Comparison of ENCODE assay signal across 12 mouse cellular contexts in genomic region chr9:117902239-117902939, GRCm38 (mm10).
A peak's percentile ranks its signal among the peaks of the same experiment; 100 is the strongest.
DNase-seq lines count a peak whose midpoint lies in the region; ATAC-seq and TF ChIP-seq lines count a peak whose summit lies in the region.
"Had no signal": no experiment of that assay in that cellular context is flagged by ENCODE, and none has a peak within 500 bp of the region (broad histone marks: within the 10 kb centered on the region; RNA-seq: fewer than 3 reads in every experiment).

No protein-coding gene starts in this region.

- H3K27me3 ChIP-seq in stomach, embryonic 14.5 days (ENCODE audit: control insufficient read depth, insufficient read depth, low read length), result no peaks in the 10 kb centered on the region
- H3K27me3 ChIP-seq in stomach, postnatal 0 days (ENCODE audit: control insufficient read depth, insufficient read depth, low read length), result no peaks in the 10 kb centered on the region
- H3K27me3 ChIP-seq in myocyte (ENCODE audit: control insufficient read depth, insufficient read depth, insufficient read length), result no peaks in the 10 kb centered on the region
- no peaks in the 10 kb centered on the region for H3K27me3 ChIP-seq in intestine, embryonic 15.5 days (replicated peaks)
- H3K27me3 ChIP-seq: CH12.LX; embryonic facial prominence, embryonic 15.5 days had no signal

- peak overlapping the region; percentile 42 for H3K4me3 ChIP-seq in gastrocnemius, adult 2 months
- no peak overlapping the region for H3K4me3 ChIP-seq in stomach, embryonic 14.5 days (ENCODE audit: low read depth, low read length)
- no peak overlapping the region for H3K4me3 ChIP-seq in stomach, postnatal 0 days (ENCODE audit: low read depth, low read length)
- no peak overlapping the region for H3K4me3 ChIP-seq in myocyte
- H3K4me3 ChIP-seq in intestine, embryonic 15.5 days (replicated peaks), result no peak overlapping the region
- H3K4me3 ChIP-seq: embryonic facial prominence, embryonic 15.5 days; heart, adult 2 months; layer of hippocampus, adult 2 months had no signal

- no peak overlapping the region for H3K9ac ChIP-seq in stomach, embryonic 14.5 days (replicated peaks; ENCODE audit: low read depth, low read length)
- H3K9ac ChIP-seq in stomach, postnatal 0 days (ENCODE audit: low read length), result no peak overlapping the region
- H3K9ac ChIP-seq in intestine, embryonic 15.5 days, result no peak overlapping the region
- H3K9ac ChIP-seq: embryonic facial prominence, embryonic 15.5 days had no signal

- intact Hi-C loops in gastrocnemius, adult 2 months (cut with DNase I), result loop anchor here (2.0 kb wide), 1 partner anchor 64 kb away; no protein-coding TSS in a partner anchor

- no peaks in the 10 kb centered on the region for H3K36me3 ChIP-seq in stomach, embryonic 14.5 days (ENCODE audit: control insufficient read depth, insufficient read depth, low read length)
- no peaks in the 10 kb centered on the region for H3K36me3 ChIP-seq in stomach, postnatal 0 days (ENCODE audit: control insufficient read depth, insufficient read depth, low read length)
- no peaks in the 10 kb centered on the region for H3K36me3 ChIP-seq in myocyte (ENCODE audit: control insufficient read depth, insufficient read depth)
- no peaks in the 10 kb centered on the region for H3K36me3 ChIP-seq in intestine, embryonic 15.5 days
- H3K36me3 ChIP-seq: embryonic facial prominence, embryonic 15.5 days had no signal

- H3ac ChIP-seq in myocyte (ENCODE audit: control insufficient read depth, insufficient read length), result no peak overlapping the region

- no peak for DNase-seq in gastrocnemius, adult 2 months
- DNase-seq in gastrocnemius, adult 8-10 months (ENCODE audit: low spot score in 2 of 2), result no peak
- no peak for DNase-seq in stomach, postnatal 0 days (ENCODE audit: low spot score)
- DNase-seq in right cerebral cortex, postnatal 36 days (ENCODE audit: low spot score in 2 of 2), result no peak
- DNase-seq in layer of hippocampus, adult 9-11 months, result no peak

- no peak for TF ChIP-seq CTCF in gastrocnemius, adult 2 months (IDR thresholded peaks at IDR 0.05)
- no peak for TF ChIP-seq CTCF in stomach, postnatal 0 days (IDR thresholded peaks at IDR 0.05; ENCODE audit: low read depth)

- no peak overlapping the region for H3K4me2 ChIP-seq in stomach, embryonic 14.5 days (replicated peaks; ENCODE audit: low read depth, low read length)
- H3K4me2 ChIP-seq in stomach, postnatal 0 days (replicated peaks; ENCODE audit: low read depth), result no peak overlapping the region
- H3K4me2 ChIP-seq in myocyte (ENCODE audit: low read depth), result no peak overlapping the region
- H3K4me2 ChIP-seq in intestine, embryonic 15.5 days (replicated peaks), result no peak overlapping the region
- H3K4me2 ChIP-seq: embryonic facial prominence, embryonic 15.5 days had no signal

- 84% methylated on average over 20 of the region's 20 CpGs for WGBS in stomach, embryonic 14.5 days
- 79% methylated on average over 20 of the region's 20 CpGs for WGBS in stomach, postnatal 0 days
- 74% methylated on average over 20 of the region's 20 CpGs for WGBS in intestine, embryonic 15.5 days

- peak; percentile 6; the same call in 1 of the 2 replicates for ATAC-seq in stomach, embryonic 14.5 days (ENCODE audit: insufficient number of reproducible peaks, insufficient read depth, low FRiP score, low read depth)
- ATAC-seq in stomach, postnatal 0 days (ENCODE audit: low FRiP score, low TSS enrichment), result no peak
- no peak for ATAC-seq in intestine, embryonic 15.5 days

- TF ChIP-seq POLR2A in myocyte (IDR thresholded peaks at IDR 0.05; ENCODE audit: insufficient read length, low read depth), result no peak

- no peaks in the 10 kb centered on the region for H3K9me3 ChIP-seq in stomach, embryonic 14.5 days (ENCODE audit: control insufficient read depth, low read depth, low read length)
- no peaks in the 10 kb centered on the region for H3K9me3 ChIP-seq in stomach, postnatal 0 days (ENCODE audit: control insufficient read depth, low read length)
- H3K9me3 ChIP-seq in intestine, embryonic 15.5 days, result no peaks in the 10 kb centered on the region
- H3K9me3 ChIP-seq: embryonic facial prominence, embryonic 15.5 days had no signal

- no peak overlapping the region for H3K27ac ChIP-seq in gastrocnemius, adult 2 months
- no peak overlapping the region for H3K27ac ChIP-seq in stomach, embryonic 14.5 days (ENCODE audit: low read length)
- no peak overlapping the region for H3K27ac ChIP-seq in stomach, postnatal 0 days (replicated peaks)
- no peak overlapping the region for H3K27ac ChIP-seq in intestine, embryonic 15.5 days
- H3K27ac ChIP-seq: embryonic facial prominence, embryonic 15.5 days; heart, adult 2 months; layer of hippocampus, adult 2 months had no signal

- H3K79me2 ChIP-seq in myocyte (ENCODE audit: control insufficient read depth, insufficient read depth), result no peaks in the 10 kb centered on the region

- H3K4me1 ChIP-seq in stomach, embryonic 14.5 days (ENCODE audit: control insufficient read depth, insufficient read depth, low read length), result no peaks in the 10 kb centered on the region
- no peaks in the 10 kb centered on the region for H3K4me1 ChIP-seq in stomach, postnatal 0 days (replicated peaks; ENCODE audit: control insufficient read depth, insufficient read depth)
- H3K4me1 ChIP-seq in intestine, embryonic 15.5 days (replicated peaks), result no peaks in the 10 kb centered on the region
- H3K4me1 ChIP-seq: embryonic facial prominence, embryonic 15.5 days had no signal

- TF ChIP-seq EP300 in stomach, postnatal 0 days (optimal IDR thresholded peaks at IDR 0.05), result no peak

TF ChIP-seq in myocyte, 11 proteins besides CTCF, POLR2A, EP300 and RAD21:
- TF ChIP-seq TCF12 (IDR thresholded peaks at IDR 0.05; ENCODE audit: insufficient read depth, poor library complexity, severe bottlenecking) (no peak), MAX (IDR thresholded peaks at IDR 0.05; ENCODE audit: low read depth) (no peak), SRF (IDR thresholded peaks at IDR 0.05; ENCODE audit: control insufficient read depth, insufficient read length, low read depth) (no peak), CEBPB (IDR thresholded peaks at IDR 0.05; ENCODE audit: insufficient read depth, poor library complexity, severe bottlenecking) (no peak), TCF3 (IDR thresholded peaks at IDR 0.05; ENCODE audit: insufficient read length, low read depth) (no peak), MYOD1 (IDR thresholded peaks at IDR 0.05; ENCODE audit: control insufficient read depth in 1 of 3, insufficient read length in 2 of 3, low read depth in 2 of 3) (peak in 2 of 3 experiments; percentile 86 to 88), E2F4 (IDR thresholded peaks at IDR 0.05; ENCODE audit: insufficient read depth) (no peak), POLR2AphosphoS2 (IDR thresholded peaks at IDR 0.05; ENCODE audit: insufficient read length, low read depth) (no peak), MYOG (IDR thresholded peaks at IDR 0.05; ENCODE audit: control insufficient read depth in 1 of 3, insufficient read depth in 1 of 3, insufficient read length in 2 of 3, low read depth in 2 of 3) (peak; percentile 27 to 87 (median 74)), REST (IDR thresholded peaks at IDR 0.05; ENCODE audit: insufficient read depth, insufficient read length) (no peak)
